9 mouse cellular contexts compared by ENCODE assay signal in genomic region chr16:37676024-37676676, GRCm38 (mm10). TPM values are rescaled to one million over a fixed set of nuclear protein-coding genes. Genes with fewer than 3 reads are reported as not detected.
A peak's percentile ranks its signal among the peaks of the same experiment; 100 is the strongest.
DNase-seq lines count a peak whose midpoint lies in the region; ATAC-seq lines count a peak whose summit lies in the region.
"Had no signal": no experiment of that assay in that cellular context is flagged by ENCODE, and none has a peak within 500 bp of the region (broad histone marks: within the 10 kb centered on the region; RNA-seq: fewer than 3 reads in every experiment).

No protein-coding gene starts in this region.

- H3K27ac ChIP-seq in hindbrain, embryonic 16.5 days (ENCODE audit: low read depth, low read length): no peak overlapping the region
- H3K27ac ChIP-seq: liver, embryonic 13.5 days had no signal

- peaks cover 9% of the 10 kb centered on the region for H3K4me1 ChIP-seq in hindbrain, embryonic 16.5 days (ENCODE audit: control insufficient read depth, insufficient read depth, low read depth, low read length)
- H3K4me1 ChIP-seq: liver, embryonic 13.5 days had no signal

- H3K36me3 ChIP-seq in hindbrain, embryonic 16.5 days (ENCODE audit: control insufficient read depth, insufficient read depth, low read length): no peaks in the 10 kb centered on the region
- H3K36me3 ChIP-seq: liver, embryonic 13.5 days had no signal

- intact Hi-C loops in left cerebral cortex, postnatal 4 days (cut with DNase I): no loop called here

- peak; percentile 89 for ATAC-seq in hindbrain, embryonic 16.5 days
- ATAC-seq in erythroid progenitor cell, adult 5-6 weeks (replicated peaks; ENCODE audit: low FRiP score, poor library complexity, severe bottlenecking): no peak

- peak overlapping the region; percentile 22; the same call in 1 of the 2 replicates for H3K4me3 ChIP-seq in hindbrain, embryonic 16.5 days (ENCODE audit: low read length)
- H3K4me3 ChIP-seq: liver, embryonic 13.5 days had no signal

- 30% methylated on average over 17 of the region's 17 CpGs for WGBS in hindbrain, embryonic 16.5 days

- peak overlapping the region; percentile 56 for H3K9ac ChIP-seq in hindbrain, embryonic 16.5 days (ENCODE audit: low read depth, low read length)
- H3K9ac ChIP-seq: liver, embryonic 13.5 days had no signal

- H3K9me3 ChIP-seq in hindbrain, embryonic 16.5 days (ENCODE audit: control insufficient read depth, low read length): no peaks in the 10 kb centered on the region; the same call in 1 of the 2 replicates
- H3K9me3 ChIP-seq: liver, embryonic 13.5 days had no signal

- DNase-seq in retina, postnatal 1 day: peak; percentile 54
- no peak for DNase-seq in retina, embryonic 14.5 days (ENCODE audit: low spot score)
- peak; percentile 75 for DNase-seq in cerebellum, adult 9-11 months
- DNase-seq in left cerebral cortex, postnatal 4 days: peak; percentile 78
- no peak for DNase-seq in urinary bladder, postnatal 36 days (ENCODE audit: low spot score in 2 of 2)
- DNase-seq in ovary, postnatal 14 days (ENCODE audit: low spot score): no peak
- DNase-seq: liver, embryonic 13.5 days had no signal

- peak overlapping the region; percentile 53 for H3K4me2 ChIP-seq in hindbrain, embryonic 16.5 days (ENCODE audit: low read length)
- H3K4me2 ChIP-seq: liver, embryonic 13.5 days had no signal

- no peaks in the 10 kb centered on the region for H3K27me3 ChIP-seq in hindbrain, embryonic 16.5 days (replicated peaks; ENCODE audit: control insufficient read depth, insufficient read depth, low read length)
- H3K27me3 ChIP-seq: liver, embryonic 13.5 days had no signal

RNA-seq across cellular contexts. Expression of gene Ndufb4, which starts 21.9 kb away (rescaled TPM):
- 48.5 and 64.7 TPM in 2 replicates for polyA plus RNA-seq in hindbrain, embryonic 16.5 days (2015; fragmentation: Nextera tagmentation; extraction: Ambion mirVana)
- total RNA-seq in left cerebral cortex, postnatal 4 days (2021): 10 to 100 TPM; 64.8 to 76.0 TPM
- total RNA-seq in erythroid progenitor cell, adult 5-6 weeks (2015; ENCODE audit: low replicate concordance): 10.5 and 28.9 TPM in 2 replicates
- 5.6 and 26.3 TPM in 2 replicates for total RNA-seq in erythroid progenitor cell, adult 5-6 weeks (2017; ENCODE audit: low replicate concordance)

Comparison
In these comparisons a context has a peak if more than half of its experiments do, and no peak if none do; other contexts are left out.
1. DNase-seq: peak in retina, postnatal 1 day (single experiment), cerebellum, adult 9-11 months (single experiment) and left cerebral cortex, postnatal 4 days (single experiment); none in retina, embryonic 14.5 days (single experiment), urinary bladder, postnatal 36 days (0 of 2) and ovary, postnatal 14 days (single experiment).